In the genomic region with DNA sequence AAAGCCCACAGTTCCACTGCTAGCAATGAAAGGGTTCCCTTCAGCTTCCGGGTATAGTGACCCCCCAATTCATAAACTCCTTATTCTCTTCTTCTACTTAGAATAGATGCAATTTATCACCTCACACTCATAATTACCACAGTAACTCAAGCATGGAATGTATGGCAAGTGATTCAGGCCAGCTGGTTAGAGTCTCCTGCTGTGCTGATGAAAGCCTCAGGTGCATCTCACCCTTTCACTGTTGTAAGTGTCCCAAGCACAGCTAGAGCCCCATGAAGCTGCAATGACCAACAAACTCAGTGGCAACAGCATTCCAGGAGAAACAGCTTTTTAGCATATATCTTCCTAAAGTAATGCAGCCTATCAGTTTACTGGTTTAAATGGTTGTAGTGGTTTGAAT, we compare ENCODE assay signal across 12 mouse cellular contexts.
"Had no signal": no experiment of that assay in that cellular context is flagged by ENCODE, and none has a peak within 500 bp of the region (broad histone marks: within the 10 kb centered on the region; RNA-seq: fewer than 3 reads in every experiment).

No protein-coding gene starts in this region.

- DNase-seq: kidney, postnatal 10 days; kidney, postnatal 4 days; lung, adult 18-20 months; right cerebral cortex, adult 18-20 months; right cerebral cortex, postnatal 25 days; thymus, postnatal 4 days had no signal

- H3K36me3 ChIP-seq: limb, embryonic 15.5 days; midbrain, embryonic 12.5 days; neural tube, embryonic 15.5 days had no signal

- H3K9me3 ChIP-seq: limb, embryonic 15.5 days had no signal

- H3K9ac ChIP-seq: limb, embryonic 15.5 days; liver, embryonic 14.5 days; midbrain, embryonic 12.5 days; neural tube, embryonic 15.5 days had no signal

- H3K4me2 ChIP-seq: limb, embryonic 15.5 days; midbrain, embryonic 12.5 days; neural tube, embryonic 15.5 days had no signal

- H3K4me3 ChIP-seq: layer of hippocampus, adult 2 months; limb, embryonic 15.5 days; midbrain, embryonic 12.5 days; myocyte; neural tube, embryonic 15.5 days had no signal

- H3K27me3 ChIP-seq: limb, embryonic 15.5 days; midbrain, embryonic 12.5 days; neural tube, embryonic 15.5 days had no signal

- H3K27ac ChIP-seq: layer of hippocampus, adult 2 months; limb, embryonic 15.5 days; liver, embryonic 14.5 days; midbrain, embryonic 12.5 days; neural tube, embryonic 15.5 days had no signal

- H3K4me1 ChIP-seq: limb, embryonic 15.5 days; midbrain, embryonic 12.5 days; neural tube, embryonic 15.5 days had no signal
